Mouse (Mus musculus) intestine, postnatal 0 days (tissue): Measurements from ENCODE around the gene Anp32a. TPM values are rescaled to one million over a fixed set of nuclear protein-coding genes. Genes with fewer than 3 reads are reported as not detected.

Experiments
- ATAC-seq: fragments of 200-750 bp; cut with Nextera tagmentation; 2 replicates; pipeline ENCODE4 v1.8.0; 2017; ENCODE audit warnings: mild to moderate bottlenecking, moderate TSS enrichment, moderate library complexity
- H3K27ac ChIP-seq: fragments of 300-500 bp; sonication (generic); 2 replicates; pipeline ENCODE4 v1.5.1; 2014; ENCODE audit warnings: mild to moderate bottlenecking, low read depth, low read length, moderate library complexity
- H3K27me3 ChIP-seq: fragments of 300-500 bp; sonication (generic); replicated peaks from 2 replicates; pipeline ENCODE4 v1.6.1; 2014; ENCODE audit warnings: low read length, mixed read lengths; ENCODE audit not compliant: control insufficient read depth, insufficient read depth
- H3K36me3 ChIP-seq: fragments of 300-500 bp; sonication (generic); 2 replicates; pipeline ENCODE4 v1.6.1; 2014; ENCODE audit warnings: mild to moderate bottlenecking, moderate library complexity; ENCODE audit not compliant: control insufficient read depth, insufficient read depth
- H3K4me1 ChIP-seq: fragments of 300-500 bp; sonication (generic); replicated peaks from 2 replicates; pipeline ENCODE4 v1.6.1; 2014; ENCODE audit warnings: antibody characterized with exemption, low read length, mixed read lengths; ENCODE audit not compliant: control insufficient read depth, insufficient read depth
- H3K4me2 ChIP-seq: fragments of 300-500 bp; sonication (generic); replicated peaks from 2 replicates; pipeline ENCODE4 v1.6.1; 2014; ENCODE audit warnings: low read depth, mild to moderate bottlenecking, moderate library complexity
- H3K4me3 ChIP-seq: fragments of 300-500 bp; sonication (generic); 2 replicates; pipeline ENCODE4 v1.5.1; 2014; ENCODE audit warnings: low read depth, low read length
- H3K9ac ChIP-seq: fragments of 300-500 bp; sonication (generic); 2 replicates; pipeline ENCODE4 v1.6.1; 2014; ENCODE audit warnings: mild to moderate bottlenecking, low read depth, low read length
- H3K9me3 ChIP-seq: fragments of 300-500 bp; sonication (generic); 2 replicates; pipeline ENCODE4 v1.6.1; 2016; ENCODE audit warnings: mixed run types; ENCODE audit not compliant: control insufficient read depth
- CTCF ChIP-seq: sonication (generic); IDR thresholded peaks from 2 replicates; pipeline ENCODE4 v1.5.1; 2016; ENCODE audit warnings: low read depth, mild to moderate bottlenecking, control low read depth, antibody characterized with exemption, moderate library complexity
- WGBS: fragments of 180-500 bp; shearing (Covaris S2); extraction: QIAGEN DNeasy Blood & Tissue Kit; methylation state at CpG from one replicate; pipeline ENCODE4 v1.1.7; 2014; 5-methylcytosine and 5-hydroxymethylcytosine counted together
- polyA plus RNA-seq: library from polyadenylated mRNA; unstranded; fragments of >200 nt; fragmentation: Nextera tagmentation; extraction: Ambion mirVana; gene quantifications from 2 replicates; pipeline ENCODE4 v1.2.1, GENCODE M21; 2015

Gene Anp32a
- 53.6 and 57.4 TPM in 2 replicates for polyA plus RNA-seq

GRCm38 (mm10) chr9:62341123-62341486 is at the start of gene Anp32a:
Gene Anp32a, plus strand, starts transcription at chr9:62341293.
- under 1% methylated on average over 34 of the region's 34 CpGs for whole genome bisulfite sequencing

GRCm38 (mm10) chr9:62295006-62295698 is 45.9 kb upstream of the Anp32a start:
- Histone ChIP-seq H3K4me3 (no peak overlapping the region), H3K36me3 (no peaks in the 10 kb centered on the region), H3K9ac (no peak overlapping the region), H3K9me3 (no peaks in the 10 kb centered on the region), H3K27ac (no peak overlapping the region), H3K4me1 (no peaks in the 10 kb centered on the region), H3K27me3 (no peaks in the 10 kb centered on the region), H3K4me2 (no peak overlapping the region)
- 35% methylated on average over 7 of the region's 7 CpGs for WGBS
- TF ChIP-seq CTCF: peak; percentile 94
- ATAC-seq: no peak

More at GRCm38 (mm10) chr9:62341123-62341486, at the start of gene Anp32a:
- ATAC-seq: peak; percentile 80
- Histone ChIP-seq H3K27ac (peak within 1 kb of the TSS; percentile 99), H3K4me1 (peaks cover 7% of the 10 kb centered on the region; the same call in 1 of the 2 replicates), H3K27me3 (no peaks in the 10 kb centered on the region), H3K9ac (peak within 1 kb of the TSS; percentile 96), H3K4me3 (peak within 1 kb of the TSS; percentile 56), H3K9me3 (no peaks in the 10 kb centered on the region), H3K36me3 (no peaks in the 10 kb centered on the region), H3K4me2 (peak within 1 kb of the TSS; percentile 92)
- no peak for TF ChIP-seq CTCF

- ATAC-seq: no peak
- Histone ChIP-seq H3K36me3 (no peaks in the 10 kb centered on the region), H3K9me3 (no peaks in the 10 kb centered on the region), H3K4me3 (no peak overlapping the region), H3K27ac (no peak overlapping the region), H3K4me1 (no peaks in the 10 kb centered on the region), H3K4me2 (no peak overlapping the region), H3K27me3 (no peaks in the 10 kb centered on the region), H3K9ac (no peak overlapping the region)
- WGBS: 65% methylated on average over 1 of the region's 1 CpGs
- no peak for TF ChIP-seq CTCF
These were observed 44.2 kb upstream of the Anp32a start for GRCm38 (mm10) chr9:62296891-62297290.

GRCm38 (mm10) chr9:62315556-62315955 is 25.5 kb upstream of the Anp32a start:
- Histone ChIP-seq H3K9ac (no peak overlapping the region), H3K9me3 (no peaks in the 10 kb centered on the region), H3K27ac (no peak overlapping the region), H3K36me3 (no peaks in the 10 kb centered on the region), H3K4me3 (no peak overlapping the region), H3K4me1 (no peaks in the 10 kb centered on the region), H3K27me3 (no peaks in the 10 kb centered on the region), H3K4me2 (no peak overlapping the region)
- no peak for ATAC-seq
- no peak for TF ChIP-seq CTCF
- 91% methylated on average over 6 of the region's 6 CpGs for WGBS

GRCm38 (mm10) chr9:62318729-62319128 is 22.4 kb upstream of the Anp32a start:
- peak; percentile 45 for TF ChIP-seq CTCF
- no peak overlapping the region for H3K4me3 ChIP-seq
- no peak overlapping the region for H3K27ac ChIP-seq
- H3K36me3 ChIP-seq: no peaks in the 10 kb centered on the region
- H3K9ac ChIP-seq: no peak overlapping the region
- WGBS: 77% methylated on average over 4 of the region's 4 CpGs
- no peaks in the 10 kb centered on the region for H3K4me1 ChIP-seq
- H3K27me3 ChIP-seq: no peaks in the 10 kb centered on the region
- 0 out of 2 replicates have a peak, but pooled peaks cover 2% of the 10 kb centered on the region for H3K9me3 ChIP-seq
- H3K4me2 ChIP-seq: no peak overlapping the region
- ATAC-seq: no peak

GRCm38 (mm10) chr9:62323816-62324215 is 17.3 kb upstream of the Anp32a start:
- Histone ChIP-seq H3K4me1 (no peaks in the 10 kb centered on the region), H3K9me3 (0 out of 2 replicates have a peak, but pooled peaks cover 2% of the 10 kb centered on the region), H3K36me3 (no peaks in the 10 kb centered on the region), H3K27me3 (no peaks in the 10 kb centered on the region), H3K4me2 (no peak overlapping the region), H3K27ac (no peak overlapping the region), H3K9ac (no peak overlapping the region), H3K4me3 (no peak overlapping the region)
- TF ChIP-seq CTCF: no peak
- WGBS: 57% methylated on average over 1 of the region's 1 CpGs
- ATAC-seq: no peak
